Mouse (Mus musculus) liver, embryonic 14.5 days (tissue): Measurements from ENCODE around the gene Dnajc19. TPM values are rescaled to one million over a fixed set of nuclear protein-coding genes. Genes with fewer than 3 reads are reported as not detected.

ENCODE experiments used
- ATAC-seq: fragments of 200-750 bp; cut with Nextera tagmentation; 2 replicates; pipeline ENCODE4 v1.8.0; 2017; ENCODE audit warnings: moderate number of reproducible peaks, mild to moderate bottlenecking, moderate library complexity; ENCODE audit not compliant: insufficient read depth
- DNase-seq, 3 experiments: peaks; one replicate each; pipeline ENCODE4 v3.0.0-alpha.2; 2012 to 2013; ENCODE audit warnings: low read depth in 3 of 3, low spot score in 3 of 3
- H3K27ac ChIP-seq: fragments of 300-500 bp; sonication (generic); 2 replicates; pipeline ENCODE4 v1.5.1; 2014; ENCODE audit warnings: moderate library complexity, mild to moderate bottlenecking, control low read depth, inconsistent platforms
- H3K27me3 ChIP-seq: fragments of 300-500 bp; sonication (generic); 2 replicates; pipeline ENCODE4 v1.6.1; 2014; ENCODE audit warnings: mild to moderate bottlenecking, low read length, moderate library complexity; ENCODE audit not compliant: control insufficient read depth, insufficient read depth
- H3K36me3 ChIP-seq: fragments of 300-500 bp; sonication (generic); replicated peaks from 2 replicates; pipeline ENCODE4 v1.6.1; 2014; ENCODE audit warnings: low read depth; ENCODE audit not compliant: control insufficient read depth, insufficient read depth
- H3K4me1 ChIP-seq, 2 experiments: fragments of 200-500 bp in 1 of 2; fragments of 300-500 bp in 1 of 2; sonication (generic) in 1 of 2; replicated peaks; 2 replicates each; pipeline ENCODE4 v1.6.1; 2012 to 2014; ENCODE audit warnings: antibody characterized with exemption in 1 of 2, inconsistent platforms in 1 of 2, low read length in 1 of 2; ENCODE audit not compliant: control insufficient read depth in 2 of 2, insufficient read depth in 2 of 2
- H3K4me2 ChIP-seq: fragments of 300-500 bp; sonication (generic); 2 replicates; pipeline ENCODE4 v1.6.1; 2014; ENCODE audit warnings: low read depth, mild to moderate bottlenecking, control low read depth, moderate library complexity
- H3K4me3 ChIP-seq, 2 experiments: fragments of 200-500 bp in 1 of 2; fragments of 300-500 bp in 1 of 2; sonication (generic) in 1 of 2; 2 replicates each; pipeline ENCODE4 v1.5.1; 2012 to 2014; ENCODE audit warnings: low read depth in 2 of 2, low read length in 2 of 2, mild to moderate bottlenecking in 2 of 2, control low read depth in 1 of 2, inconsistent platforms in 1 of 2, moderate library complexity in 1 of 2; ENCODE audit not compliant: insufficient read depth in 1 of 2
- H3K9ac ChIP-seq: fragments of 300-500 bp; sonication (generic); replicated peaks from 2 replicates; pipeline ENCODE4 v1.6.1; 2014; ENCODE audit warnings: mild to moderate bottlenecking, control low read depth, moderate library complexity
- H3K9me3 ChIP-seq: fragments of 300-500 bp; sonication (generic); 2 replicates; pipeline ENCODE4 v1.6.1; 2016; ENCODE audit warnings: low read length, mixed read lengths; ENCODE audit not compliant: control insufficient read depth
- CTCF ChIP-seq: IDR thresholded peaks from 2 replicates; pipeline ENCODE4 v1.5.1; 2016; ENCODE audit warnings: antibody characterized with exemption, low read depth, control low read depth
- EP300 ChIP-seq: IDR thresholded peaks from 2 replicates; pipeline ENCODE4 v1.6.1; 2016; ENCODE audit warnings: antibody characterized with exemption, low read depth
- WGBS: fragments of 180-500 bp; shearing (Covaris S2); extraction: QIAGEN DNeasy Blood & Tissue Kit; methylation state at CpG from one replicate; pipeline ENCODE4 v1.1.7; 2014; ENCODE audit not compliant: insufficient replicate concordance; 5-methylcytosine and 5-hydroxymethylcytosine counted together
- polyA plus RNA-seq, 2 experiments: library from polyadenylated mRNA; depleted of rRNA in 1 of 2; stranded (reverse) in 1 of 2; unstranded in 1 of 2; fragments of >200 nt; fragmentation: Nextera tagmentation in 1 of 2; extraction: Ambion mirVana in 1 of 2; gene quantifications; 2 replicates each; pipeline versions ENCODE4 v1.2.1 to v1.2.3; 2012 to 2014

Dnajc19 gene
- polyA plus RNA-seq, 2 experiments: 73.1 to 209 TPM

GRCm38 (mm10) chr3:34115806-34116205, 34.7 kb upstream of the Dnajc19 start:
- H3K4me3 ChIP-seq: no peak overlapping the region
- no peaks in the 10 kb centered on the region for H3K9me3 ChIP-seq
- no peak for ATAC-seq
- no peak overlapping the region for H3K4me2 ChIP-seq
- H3K27ac ChIP-seq: no peak overlapping the region
- no peaks in the 10 kb centered on the region for H3K4me1 ChIP-seq
- WGBS: 58% methylated on average over 6 of the region's 6 CpGs
- no peaks in the 10 kb centered on the region for H3K36me3 ChIP-seq
- no peak overlapping the region for H3K9ac ChIP-seq
- TF ChIP-seq EP300 (no peak), CTCF (no peak)
- H3K27me3 ChIP-seq: no peaks in the 10 kb centered on the region
- DNase-seq: no peak

GRCm38 (mm10) chr3:34111941-34112685, 31.0 kb upstream of the Dnajc19 start:
- H3K4me3 ChIP-seq: no peak overlapping the region
- H3K9ac ChIP-seq: no peak overlapping the region
- no peak overlapping the region for H3K27ac ChIP-seq
- no peaks in the 10 kb centered on the region for H3K4me1 ChIP-seq
- TF ChIP-seq EP300: no peak
- TF ChIP-seq CTCF: no peak
- H3K4me2 ChIP-seq: no peak overlapping the region
- no peak for ATAC-seq
- 54% methylated on average over 11 of the region's 11 CpGs for WGBS
- no peaks in the 10 kb centered on the region for H3K36me3 ChIP-seq
- H3K9me3 ChIP-seq: no peaks in the 10 kb centered on the region
- DNase-seq: no peak
- H3K27me3 ChIP-seq: no peaks in the 10 kb centered on the region

GRCm38 (mm10) chr3:34107631-34108030, 26.5 kb upstream of the Dnajc19 start:
- Histone ChIP-seq H3K27me3 (peaks cover 9% of the 10 kb centered on the region), H3K4me3 (no peak overlapping the region), H3K36me3 (no peaks in the 10 kb centered on the region), H3K4me2 (no peak overlapping the region), H3K4me1 (no peaks in the 10 kb centered on the region), H3K27ac (no peak overlapping the region), H3K9me3 (no peaks in the 10 kb centered on the region), H3K9ac (no peak overlapping the region)
- WGBS: 42% methylated on average over 3 of the region's 3 CpGs
- TF ChIP-seq EP300 (no peak), CTCF (no peak)
- no peak for ATAC-seq
- no peak for DNase-seq

- H3K36me3 ChIP-seq: no peaks in the 10 kb centered on the region
- DNase-seq (no peak), ATAC-seq (no peak)
- H3K9me3 ChIP-seq: no peaks in the 10 kb centered on the region
- no peak overlapping the region for H3K9ac ChIP-seq
- no peaks in the 10 kb centered on the region for H3K4me1 ChIP-seq
- TF ChIP-seq EP300 (no peak), CTCF (no peak)
- no peak overlapping the region for H3K27ac ChIP-seq
- 10% methylated on average over 9 of the region's 9 CpGs for WGBS
- no peak overlapping the region for H3K4me3 ChIP-seq
- peaks cover 9% of the 10 kb centered on the region for H3K27me3 ChIP-seq
- no peak overlapping the region for H3K4me2 ChIP-seq
Observed at GRCm38 (mm10) chr3:34106421-34106820, 25.3 kb upstream of the Dnajc19 start.

- no peak overlapping the region for H3K9ac ChIP-seq
- H3K4me3 ChIP-seq: no peak overlapping the region
- H3K9me3 ChIP-seq: no peaks in the 10 kb centered on the region
- WGBS: 29% methylated on average over 7 of the region's 7 CpGs
- no peak overlapping the region for H3K27ac ChIP-seq
- ATAC-seq: no peak
- TF ChIP-seq CTCF (no peak), EP300 (no peak)
- no peaks in the 10 kb centered on the region for H3K36me3 ChIP-seq
- no peak for DNase-seq
- peaks cover 9% of the 10 kb centered on the region for H3K27me3 ChIP-seq
- no peaks in the 10 kb centered on the region for H3K4me1 ChIP-seq
- no peak overlapping the region for H3K4me2 ChIP-seq
Observed at GRCm38 (mm10) chr3:34103902-34104672, 23.0 kb upstream of the Dnajc19 start.
